Mouse (Mus musculus) ES-E14 (cell line): ENCODE measurements around the gene Amdhd2.

Source experiments
- CHD2 ChIP-seq: IDR thresholded peaks from 2 replicates; pipeline ENCODE4 v1.6.1; 2014; ENCODE audit warnings: mild to moderate bottlenecking, low read depth, low read length, inconsistent platforms
- ZNF384 ChIP-seq: IDR thresholded peaks from 2 replicates; pipeline ENCODE4 v1.6.1; 2012; ENCODE audit warnings: low read depth, low read length, inconsistent platforms

DNA sequence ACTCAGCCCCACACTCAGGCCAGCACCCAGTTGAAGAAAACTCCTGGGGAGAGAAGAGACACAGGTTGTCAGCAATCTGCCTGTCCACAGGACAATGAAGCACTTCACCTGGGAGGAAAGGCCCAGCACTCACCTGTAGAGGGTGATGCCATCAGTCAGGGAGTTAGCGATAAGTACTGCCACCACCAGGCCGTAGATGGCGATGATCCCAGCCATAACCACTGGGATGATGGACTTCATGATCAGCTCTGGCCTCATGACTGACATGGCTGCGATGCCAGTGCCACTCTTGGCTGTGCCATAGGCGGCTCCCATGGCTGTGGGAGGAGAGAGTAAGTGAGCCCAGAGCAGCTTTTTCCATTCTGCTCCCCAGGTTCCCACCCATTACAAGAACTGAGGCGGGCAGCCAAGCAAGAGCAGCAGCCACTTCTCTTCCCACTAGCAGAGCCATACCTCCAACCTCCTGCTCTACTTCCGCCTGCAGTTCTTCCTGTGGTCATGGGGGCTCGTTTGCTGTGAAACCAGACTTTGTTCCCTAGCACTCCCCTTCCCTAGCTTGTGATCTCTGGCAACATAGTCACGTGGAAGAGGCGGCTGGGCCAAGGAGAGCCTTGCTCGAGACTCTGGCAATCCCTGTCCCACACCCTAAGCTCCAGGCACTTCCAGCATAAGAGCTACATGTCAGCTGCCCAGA, 1.1 kb upstream of the Amdhd2 start:
- TF ChIP-seq ZNF384 (no peak), CHD2 (no peak)
